In the genomic region with DNA sequence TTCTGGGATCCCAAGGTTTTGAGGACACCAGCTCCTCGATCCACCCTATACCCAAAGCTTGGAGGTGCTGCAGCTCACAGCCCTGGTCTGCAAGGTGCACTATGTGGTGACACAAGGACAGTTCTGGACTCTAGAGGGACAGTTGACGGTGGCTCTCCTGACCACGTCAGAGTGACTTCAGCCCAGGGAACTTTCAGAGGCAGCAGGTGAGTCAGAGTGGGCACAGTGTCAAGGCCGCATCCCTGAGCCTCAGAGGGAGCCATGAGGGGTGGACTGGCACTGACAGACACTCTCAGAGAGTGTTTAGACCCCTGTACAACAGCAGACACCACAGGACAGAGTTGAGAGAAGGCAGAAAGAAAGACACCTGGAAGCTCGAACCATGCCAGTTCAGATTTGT, we compare ENCODE assay signal across 20 mouse cellular contexts. TPM values are rescaled to one million over a fixed set of nuclear protein-coding genes. Genes with fewer than 3 reads are reported as not detected.
"Had no signal": no experiment of that assay in that cellular context is flagged by ENCODE, and none has a peak within 500 bp of the region (broad histone marks: within the 10 kb centered on the region; RNA-seq: fewer than 3 reads in every experiment).

No protein-coding gene starts in this region.

- DNase-seq: kidney, postnatal 25 days; layer of hippocampus, postnatal 36 days; liver, embryonic 13.5 days; lung, adult 2 months; lung, postnatal 14 days; lung, postnatal 4 days; midbrain, embryonic 14.5 days; right cerebral cortex, adult 18-20 months; right cerebral cortex, postnatal 14 days; right cerebral cortex, postnatal 4 days; thymus, adult 2 months; thymus, postnatal 25 days had no signal

- H3K27ac ChIP-seq: kidney, postnatal 0 days; left cerebral cortex, adult 2 months; stomach, postnatal 0 days had no signal

- H3K4me2 ChIP-seq: liver, embryonic 13.5 days; midbrain, embryonic 11.5 days had no signal

- H3K9ac ChIP-seq: liver, embryonic 13.5 days had no signal

- H3K9me3 ChIP-seq: liver, embryonic 13.5 days had no signal

- H3K27me3 ChIP-seq: liver, embryonic 13.5 days had no signal

- H3K4me3 ChIP-seq: left cerebral cortex, adult 2 months; liver, embryonic 13.5 days had no signal

RNA-seq across cellular contexts. Expression of gene Diras1, which starts 27.1 kb away (rescaled TPM):
- total RNA-seq: liver, adult 2 months; megakaryocyte progenitor cell, adult 5-6 weeks; megakaryocyte-erythroid progenitor cell, adult 5-6 weeks had no signal
- polyA plus RNA-seq: liver, adult 2 months; liver, embryonic 16.5 days; lung, adult 2 months had no signal
